Mouse (Mus musculus) embryonic fibroblast, embryonic 13.5 days (primary cell): ENCODE measurements around the gene 4930452B06Rik.

ENCODE experiments used
- CTCF ChIP-seq: IDR thresholded peaks from 2 replicates; pipeline ENCODE4 v1.5.1; 2011; ENCODE audit warnings: mild to moderate bottlenecking, control low read depth, low read length, moderate library complexity, borderline replicate concordance; ENCODE audit not compliant: insufficient read depth
- POLR2A ChIP-seq: IDR thresholded peaks from 2 replicates; pipeline ENCODE4 v1.6.1; 2011; ENCODE audit warnings: low read depth, mild to moderate bottlenecking, control low read depth, low read length, moderate library complexity

GRCm38 (mm10) chr14:8477348-8477747, 188.7 kb downstream of the 4930452B06Rik start:
- TF ChIP-seq CTCF, result no peak
- no peak for TF ChIP-seq POLR2A
